8 mouse cellular contexts compared by ENCODE assay signal in the genomic region with DNA sequence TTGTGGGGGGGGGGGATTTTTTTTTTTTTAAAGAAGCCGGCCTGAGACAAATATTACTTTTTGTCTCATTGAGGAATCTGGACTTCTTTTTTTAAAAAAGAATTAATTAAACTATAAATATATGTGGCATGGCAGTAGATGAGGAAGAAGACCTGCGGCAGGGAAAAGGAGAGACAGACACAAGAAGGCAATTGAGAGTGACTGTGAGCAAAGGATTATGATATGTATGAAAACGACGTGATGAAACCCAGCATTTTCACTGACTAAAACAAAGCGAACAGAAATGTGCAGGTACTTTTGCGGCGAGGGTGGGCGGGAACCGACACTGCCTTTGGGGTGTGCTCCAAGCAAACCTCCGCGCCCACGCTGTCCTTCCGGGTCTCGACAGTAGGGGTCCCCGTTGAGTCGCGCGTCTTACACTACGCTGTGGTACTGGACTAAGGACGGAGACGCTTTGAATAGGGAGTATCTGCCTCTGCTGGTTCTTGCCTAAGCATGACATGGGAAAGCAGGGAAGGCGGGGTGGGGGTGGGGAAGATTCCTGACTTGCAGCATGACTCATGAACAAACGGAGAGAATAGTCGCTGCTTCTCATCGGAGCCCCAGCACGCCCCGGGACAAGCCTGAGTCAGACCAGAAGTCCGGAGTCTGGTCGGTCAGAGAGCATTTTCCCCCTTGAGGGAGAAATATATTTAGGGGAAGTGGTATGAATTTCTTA. TPM values are rescaled to one million over a fixed set of nuclear protein-coding genes. Genes with fewer than 3 reads are reported as not detected.
DNase-seq lines count a peak whose midpoint lies in the region; ATAC-seq lines count a peak whose summit lies in the region.

No protein-coding gene starts in this region.

- peak overlapping the region; percentile 25 for H3K4me3 ChIP-seq in hindbrain, embryonic 12.5 days

- peak overlapping the region; percentile 56 for H3K4me2 ChIP-seq in hindbrain, embryonic 12.5 days (replicated peaks)

- H3K27me3 ChIP-seq in hindbrain, embryonic 12.5 days = no peaks in the 10 kb centered on the region

- H3K36me3 ChIP-seq in hindbrain, embryonic 12.5 days = no peaks in the 10 kb centered on the region

- peak overlapping the region; percentile 51; the same call in 1 of the 2 replicates for H3K9ac ChIP-seq in hindbrain, embryonic 12.5 days

- peaks cover 6% of the 10 kb centered on the region; the same call in 1 of the 2 replicates for H3K4me1 ChIP-seq in hindbrain, embryonic 12.5 days

- 6% methylated on average over 29 of the region's 29 CpGs for WGBS in hindbrain, embryonic 12.5 days

- 0 out of 2 replicates have a peak, but pooled peaks cover 4% of the 10 kb centered on the region for H3K9me3 ChIP-seq in hindbrain, embryonic 12.5 days (replicated peaks)

- peak; percentile 97 for DNase-seq in MN1 (ENCODE audit: low spot score)
- peak; percentile 86 for DNase-seq in cerebellum, adult 9-11 months
- peak; percentile 85 to 91 for DNase-seq in frontal cortex, postnatal 10 days (ENCODE audit: low spot score in 2 of 2)
- peak; percentile 91 to 94 for DNase-seq in layer of hippocampus, postnatal 14 days (ENCODE audit: low spot score in 2 of 2)
- peak; percentile 96 for DNase-seq in lung, postnatal 14 days
- peak; percentile 56 for DNase-seq in retina, adult 2 months (ENCODE audit: low read depth, low spot score)
- peak; percentile 86 to 91 for DNase-seq in thymus, postnatal 36 days

- H3K27ac ChIP-seq in hindbrain, embryonic 12.5 days = no peak overlapping the region

- peak; percentile 98 for ATAC-seq in hindbrain, embryonic 12.5 days (ENCODE audit: low FRiP score)

RNA-seq across cellular contexts. Expression of a gene that starts 50.6 kb away (rescaled TPM):
- 17.3 and 18.1 TPM in 2 replicates for polyA plus RNA-seq in hindbrain, embryonic 12.5 days (2016; fragmentation: Nextera tagmentation; extraction: Ambion mirVana)
- 10 to 100 TPM; 22.3 to 23.9 TPM for total RNA-seq in layer of hippocampus, postnatal 14 days (2021)
